Mouse (Mus musculus) CD8-positive naive resting alpha-beta T cell, adult 2 months (primary cell): ENCODE results near the gene 4931428F04Rik.
"Not testable (repeated sequence)": the region's sequence is repeated elsewhere in the genome, so short reads cannot be mapped to it uniquely, and the experiment has no call there.

ENCODE experiments used
- DNase-seq, 2 experiments: peaks; one replicate each; pipeline ENCODE4 v3.0.0; 2022; ENCODE audit warnings: low read depth in 2 of 2, low spot score in 2 of 2

The 4931428F04Rik gene

DNA sequence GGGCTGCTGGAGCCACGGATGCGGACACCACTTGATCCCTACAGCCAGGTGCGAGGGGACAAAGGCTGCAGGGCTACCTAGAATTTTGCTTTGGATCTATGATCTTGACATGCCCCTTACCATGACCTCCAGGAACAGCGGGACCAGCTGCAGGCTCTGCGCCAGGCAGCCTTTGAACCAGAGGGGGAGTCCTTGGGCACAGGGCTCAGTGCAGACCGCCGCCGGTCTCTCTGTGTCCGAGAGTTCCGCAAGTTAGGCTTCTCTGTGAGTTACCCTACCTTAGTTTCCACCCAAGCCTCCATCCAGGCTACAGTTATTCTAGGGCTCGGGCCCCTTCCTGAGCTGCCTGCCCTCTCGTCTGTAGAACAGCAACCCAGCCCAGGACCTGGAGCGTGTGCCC is 18.0 kb upstream of the 4931428F04Rik start:
- DNase-seq, result no peak

DNA sequence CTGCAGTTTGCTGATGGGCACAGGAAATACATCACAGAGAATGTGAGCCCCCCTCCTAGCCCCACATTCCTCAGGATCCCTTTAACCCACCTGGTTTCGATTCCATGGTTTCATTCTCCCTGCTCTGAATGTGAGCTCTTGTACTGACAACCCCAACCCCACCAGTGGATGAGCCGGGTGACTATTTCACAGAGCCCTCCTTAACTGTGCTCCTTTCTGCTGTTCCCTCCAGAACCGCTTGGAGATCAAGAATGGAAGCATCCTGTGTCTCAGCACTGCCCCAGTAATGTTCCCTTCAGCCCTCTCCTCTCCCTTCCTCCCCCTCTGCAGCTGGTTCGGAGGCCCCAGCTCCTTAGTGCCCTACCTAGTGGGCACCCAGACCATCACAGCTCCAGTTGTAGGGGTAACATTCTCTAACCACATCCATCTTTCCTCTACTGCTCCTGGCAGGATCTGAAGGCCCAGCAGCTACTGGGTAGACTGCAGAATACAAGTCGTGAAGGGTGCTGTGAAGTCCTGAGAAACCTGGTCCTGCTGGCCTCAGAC is 16.6 kb upstream of the 4931428F04Rik start:
- DNase-seq, result no peak

- no peak for DNase-seq
Observed at GRCm38 (mm10) chr8:105305211-105306145, 15.8 kb upstream of the 4931428F04Rik start, which contains the start of gene Elmo3. TSS of gene Elmo3 (plus strand) at chr8:105305601.

- DNase-seq, result no peak
Observed at GRCm38 (mm10) chr8:105304325-105305210, 14.9 kb upstream of the 4931428F04Rik start.

GRCm38 (mm10) chr8:105303874-105304273 is 14.2 kb upstream of the 4931428F04Rik start:
- no peak for DNase-seq

- no peak for DNase-seq
Observed at GRCm38 (mm10) chr8:105303396-105303795, 13.7 kb upstream of the 4931428F04Rik start.

GRCm38 (mm10) chr8:105299962-105300361 is 10.3 kb upstream of the 4931428F04Rik start:
- no peak for DNase-seq

GRCm38 (mm10) chr8:105298351-105299252 is 8.9 kb upstream of the 4931428F04Rik start:
- no peak for DNase-seq

DNA sequence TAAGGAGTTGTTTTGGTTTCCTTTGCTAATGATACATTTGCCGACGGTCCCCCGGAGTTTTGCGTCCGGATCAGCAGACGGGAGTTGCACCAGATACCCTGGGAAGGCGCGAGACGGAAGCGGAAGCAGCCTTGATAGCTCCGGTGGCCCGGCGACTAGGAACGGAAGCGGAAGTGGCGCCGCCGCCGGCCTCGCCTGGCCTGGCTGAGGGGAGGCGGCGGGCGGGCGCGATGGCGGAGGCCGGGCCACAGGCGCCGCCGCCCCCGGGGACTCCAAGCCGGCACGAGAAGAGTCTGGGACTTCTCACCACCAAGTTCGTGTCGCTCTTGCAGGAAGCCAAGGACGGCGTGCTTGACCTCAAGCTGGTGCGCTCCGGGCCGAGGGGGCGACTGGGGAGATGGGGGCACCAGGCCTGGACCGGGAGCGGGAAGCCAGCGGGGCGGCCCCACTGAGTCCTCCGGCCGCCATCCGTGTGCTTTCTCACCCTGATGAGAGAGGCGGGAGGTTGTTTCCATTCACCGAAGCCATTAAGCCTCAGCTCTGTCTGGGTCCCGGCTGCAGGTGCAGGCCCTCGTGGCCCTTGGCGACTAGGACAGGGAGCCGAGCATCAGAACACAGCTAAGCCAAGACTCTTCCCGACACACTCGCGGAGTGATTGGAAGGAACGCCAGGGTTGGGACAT is 8.0 kb upstream of the 4931428F04Rik start, which contains the start of gene E2f4:
Gene E2f4, plus strand, starts transcription at position 153 of the 682 bp plus-strand sequence.
- DNase-seq, result peak; percentile 76 to 82

DNA sequence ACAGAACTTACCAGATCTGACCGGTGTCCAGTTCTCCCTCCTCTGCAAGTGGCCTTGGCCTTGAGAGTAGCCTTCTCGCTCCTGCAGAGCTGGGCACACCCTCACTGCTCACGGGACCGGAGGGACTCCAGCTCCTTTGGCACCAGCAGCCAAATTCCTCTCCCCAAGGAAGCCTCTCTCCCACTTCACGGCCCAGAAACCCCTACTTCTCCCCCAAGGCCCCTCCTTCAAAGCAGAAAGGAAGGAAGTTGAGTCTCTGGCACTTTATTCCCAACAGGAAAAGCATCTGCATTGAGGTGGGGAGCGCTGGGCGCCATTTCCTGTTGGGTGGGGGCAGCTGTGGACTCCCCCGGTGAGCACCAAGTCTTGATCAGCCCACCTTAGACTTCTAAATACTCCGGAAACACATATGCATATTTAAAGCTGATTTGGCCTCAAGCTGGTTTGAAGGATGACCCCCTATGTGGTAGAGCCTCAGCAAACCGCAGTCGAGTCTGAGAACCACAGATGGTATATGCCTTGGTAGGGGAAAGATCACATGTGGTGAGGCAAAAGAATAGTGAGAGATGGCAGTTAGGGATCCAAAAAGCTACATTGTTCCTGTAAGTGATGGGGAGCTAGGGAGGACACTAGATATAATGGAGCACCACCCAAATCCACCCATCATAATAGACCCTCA is 6.4 kb upstream of the 4931428F04Rik start, which contains the start of gene Exoc3l:
Gene Exoc3l, minus strand, starts transcription at position 207 of the 679 bp plus-strand sequence.
- DNase-seq, result no peak

- no peak for DNase-seq
Observed at GRCm38 (mm10) chr8:105295256-105295655, 5.6 kb upstream of the 4931428F04Rik start.

DNA sequence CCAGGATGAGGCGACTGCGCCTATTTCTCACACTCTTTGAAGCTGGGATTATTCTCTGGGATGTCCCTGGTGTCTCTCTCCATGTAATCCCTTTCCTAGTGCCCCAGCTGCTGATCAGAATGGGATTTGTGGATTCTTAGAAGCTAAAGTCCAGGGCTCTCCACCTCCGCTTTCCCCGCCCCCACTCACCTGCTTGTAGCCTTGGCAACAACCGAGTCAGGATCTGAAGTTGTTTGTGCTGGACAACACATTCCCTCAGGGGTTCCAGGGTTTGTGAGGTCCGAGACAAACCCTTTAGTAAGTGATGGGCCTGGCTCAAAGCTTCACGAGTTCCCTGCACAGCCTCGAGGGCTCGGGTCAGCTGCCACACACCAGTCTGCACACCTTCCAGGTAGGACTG is 5.1 kb upstream of the 4931428F04Rik start:
- DNase-seq, result no peak

GRCm38 (mm10) chr8:105293405-105293804 is 3.7 kb upstream of the 4931428F04Rik start:
- no peak for DNase-seq

GRCm38 (mm10) chr8:105292471-105292870 is 2.8 kb upstream of the 4931428F04Rik start:
- DNase-seq, result no peak

DNA sequence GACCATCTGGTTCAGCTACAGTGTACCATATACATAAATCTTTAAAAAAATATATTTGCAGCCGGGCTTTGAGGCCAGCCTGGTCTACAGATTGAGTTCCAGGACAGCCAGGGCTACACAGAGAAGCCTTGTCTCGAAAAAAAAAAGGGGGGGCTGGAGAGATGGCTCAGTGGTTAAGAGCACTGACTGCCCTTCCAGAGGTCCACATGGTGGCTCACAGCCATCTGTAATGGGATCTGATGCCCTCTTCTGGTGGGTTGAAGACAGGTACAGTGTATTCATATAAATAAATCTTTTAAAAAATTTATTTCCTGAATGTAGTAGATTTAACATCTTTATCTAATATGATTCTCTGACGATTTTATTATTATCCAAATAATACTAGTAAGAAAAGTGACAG is 2.1 kb upstream of the 4931428F04Rik start:
- DNase-seq, result not testable (repeated sequence)

GRCm38 (mm10) chr8:105291364-105291763 is 1.7 kb upstream of the 4931428F04Rik start:
- not testable (repeated sequence) for DNase-seq

GRCm38 (mm10) chr8:105290554-105291314 is 1.1 kb upstream of the 4931428F04Rik start:
- peak; percentile 84 to 92 for DNase-seq
